Mouse (Mus musculus) left cerebral cortex, adult 6 months (tissue): ENCODE measurements around the gene Ppp1r1b. TPM values are rescaled to one million over a fixed set of nuclear protein-coding genes. Genes with fewer than 3 reads are reported as not detected.

ENCODE experiments used
- long read RNA-seq, 2 experiments: library from polyadenylated mRNA; unstranded; transcript quantifications; one replicate each; pipeline ENCODE4 v2.0.0; 2019 to 2020
- polyA plus RNA-seq: library from polyadenylated mRNA; unstranded; fragments of <200 nt; fragmentation: Nextera tagmentation; gene quantifications from 2 replicates; pipeline ENCODE4 v1.2.3, GENCODE M21; 2021

Gene Ppp1r1b
- 207 and 248 TPM in 2 replicates for polyA plus RNA-seq
- long read RNA-seq, experiment 1, transcript Ppp1r1b-205 (4 exons, 792 nt) = minor isoform, 10 of 1,933 reads
- long read RNA-seq, experiment 1, transcript Ppp1r1b-206 (6 exons, 1,801 nt) = minor isoform, 12 of 1,933 reads
- long read RNA-seq, experiment 1, transcript Ppp1r1b-201 (7 exons, 2,001 nt) = major isoform, 1,842 of 1,933 reads
- long read RNA-seq, experiment 1, partial matches to known transcripts = 13 of 1,933 reads
- long read RNA-seq, experiment 1, other reads (novel, unspliced or antisense) = 50 of 1,933 reads
- long read RNA-seq, experiment 2, transcript Ppp1r1b-201 (7 exons, 2,001 nt) = major isoform, 214 of 255 reads
- long read RNA-seq, experiment 2, partial matches to known transcripts = 29 of 255 reads
- long read RNA-seq, experiment 2, other reads (novel, unspliced or antisense) = 5 of 255 reads

GRCm38 (mm10) chr11:98348083-98348961 lies at the start of gene Ppp1r1b:
Gene Ppp1r1b (plus strand): TSS chr11:98348404.

GRCm38 (mm10) chr11:98329081-98329959 lies 18.9 kb upstream of the Ppp1r1b start, which contains the start of gene Neurod2:
Gene Neurod2 (minus strand): TSS chr11:98329648.

GRCm38 (mm10) chr11:98358161-98359083 lies 10.2 kb downstream of the Ppp1r1b start, which contains the start of gene Stard3:
Gene Stard3 (plus strand): TSS chr11:98358368.

GRCm38 (mm10) chr11:98383261-98384030 lies 35.2 kb downstream of the Ppp1r1b start, which contains the start of gene Tcap:
Gene Tcap (plus strand): TSS chr11:98383811.

GRCm38 (mm10) chr11:98385638-98386585 lies 37.7 kb downstream of the Ppp1r1b start, which contains the start of gene Pnmt:
Gene Pnmt (plus strand): TSS chr11:98386450.

GRCm38 (mm10) chr11:98400161-98400726 lies 52.0 kb downstream of the Ppp1r1b start, which contains the start of gene Pgap3:
Gene Pgap3 (minus strand): TSS chr11:98400490.

Other genes with a start within 250 kb of the Ppp1r1b start
- gene Fbxl20, start 198.0 kb upstream of the Ppp1r1b start, polyA plus RNA-seq = 5.1 and 7.8 TPM in 2 replicates
- gene Med1, start 155.1 kb upstream of the Ppp1r1b start, polyA plus RNA-seq = 29.4 and 30.7 TPM in 2 replicates
- 2.5 and 2.9 TPM in 2 replicates for gene Cdk12, start 145.3 kb upstream of the Ppp1r1b start, polyA plus RNA-seq
- 8.6 and 13.4 TPM in 2 replicates for gene Neurod2, start 18.8 kb upstream of the Ppp1r1b start, polyA plus RNA-seq
- 39.7 and 45.4 TPM in 2 replicates for gene Stard3, start 10.0 kb downstream of the Ppp1r1b start, polyA plus RNA-seq
- 10.8 and 18.4 TPM in 2 replicates for gene Tcap, start 35.4 kb downstream of the Ppp1r1b start, polyA plus RNA-seq
- gene Pnmt, start 38.0 kb downstream of the Ppp1r1b start, polyA plus RNA-seq = 0.17 and 0.50 TPM in 2 replicates
- 0.92 and 4.4 TPM in 2 replicates for gene Pgap3, start 52.1 kb downstream of the Ppp1r1b start, polyA plus RNA-seq
- gene Erbb2, start 64.1 kb downstream of the Ppp1r1b start, polyA plus RNA-seq = 1.1 and 1.3 TPM in 2 replicates
- gene Mien1, start 90.6 kb downstream of the Ppp1r1b start, polyA plus RNA-seq = 279 and 288 TPM in 2 replicates
- 1.4 and 1.7 TPM in 2 replicates for gene Grb7, start 98.0 kb downstream of the Ppp1r1b start, polyA plus RNA-seq
- gene Ikzf3, start 197.6 kb downstream of the Ppp1r1b start, polyA plus RNA-seq = 0.73 and 1.6 TPM in 2 replicates
- gene Zpbp2, start 202.7 kb downstream of the Ppp1r1b start, polyA plus RNA-seq = not detected in 2 replicates
- gene Ormdl3, start 239.0 kb downstream of the Ppp1r1b start, polyA plus RNA-seq = 18.2 and 19.1 TPM in 2 replicates
- gene Lrrc3c, start 249.9 kb downstream of the Ppp1r1b start, polyA plus RNA-seq = not detected in 2 replicates